Comparison of ENCODE assay signal across 8 mouse cellular contexts in the genomic region with DNA sequence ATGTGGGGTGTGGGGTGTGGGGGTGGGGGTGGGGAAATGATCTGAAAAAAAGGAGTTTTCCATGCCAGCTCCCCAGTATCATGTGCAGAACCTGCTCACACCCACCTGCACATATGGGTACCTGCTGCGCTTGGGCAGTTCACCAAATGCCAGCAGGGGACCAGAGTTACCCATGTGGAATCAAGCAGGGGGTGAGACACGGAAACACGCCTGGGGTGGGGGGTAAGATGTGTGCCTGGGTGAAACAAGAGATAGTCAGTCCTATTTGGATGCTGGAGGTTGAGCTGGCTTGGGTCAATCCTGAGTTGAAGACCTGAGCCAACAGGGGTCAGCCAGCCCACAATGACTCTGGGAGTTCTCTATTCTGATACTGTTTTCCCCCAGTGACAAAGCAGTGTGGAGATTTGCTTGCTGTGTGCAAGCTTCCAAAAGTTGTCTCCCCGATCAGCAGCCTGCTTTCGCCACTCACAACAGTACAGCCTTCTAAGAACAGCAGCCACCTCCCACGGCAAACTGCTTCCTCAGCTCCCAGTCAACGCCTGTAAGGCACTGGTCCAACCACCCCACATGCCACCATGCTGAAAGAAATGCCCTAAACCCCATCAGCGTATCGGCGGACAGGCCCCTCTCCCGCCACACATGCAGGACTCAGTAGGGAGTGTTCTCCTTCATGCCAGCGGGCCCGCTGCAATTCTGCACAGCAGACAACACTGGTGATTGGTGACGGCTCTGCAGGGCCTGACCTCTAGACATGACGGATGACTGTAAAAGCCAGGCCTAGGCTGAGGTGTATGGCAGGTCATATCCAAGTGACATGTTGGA. TPM values are rescaled to one million over a fixed set of nuclear protein-coding genes. Genes with fewer than 3 reads are reported as not detected.
DNase-seq lines count a peak whose midpoint lies in the region; ATAC-seq and TF ChIP-seq lines count a peak whose summit lies in the region.

No protein-coding gene starts in this region.

- H3K9ac ChIP-seq in liver, embryonic 15.5 days, result no peak overlapping the region
- no peak overlapping the region; the same call in 1 of the 2 replicates for H3K9ac ChIP-seq in liver, embryonic 11.5 days (ENCODE audit: low read depth, low read length)
- H3K9ac ChIP-seq in hindbrain, embryonic 11.5 days (ENCODE audit: low read depth, low read length), result peak overlapping the region; percentile 1; the same call in 1 of the 2 replicates

- no peak for TF ChIP-seq POLR2A in lung, adult 2 months (IDR thresholded peaks at IDR 0.05; ENCODE audit: borderline replicate concordance, extremely low read depth, low read depth, low read length)

- no peak overlapping the region for H3K4me3 ChIP-seq in liver, embryonic 15.5 days (replicated peaks)
- H3K4me3 ChIP-seq in liver, embryonic 11.5 days (ENCODE audit: low read depth, low read length), result no peak overlapping the region
- no peak overlapping the region for H3K4me3 ChIP-seq in hindbrain, embryonic 11.5 days (ENCODE audit: low read depth, low read length)
- no peak overlapping the region for H3K4me3 ChIP-seq in lung, adult 2 months (replicated peaks; ENCODE audit: extremely low read depth, low read depth, low read length)

- no peak overlapping the region for H3K4me2 ChIP-seq in liver, embryonic 15.5 days
- no peak overlapping the region for H3K4me2 ChIP-seq in liver, embryonic 11.5 days
- H3K4me2 ChIP-seq in hindbrain, embryonic 11.5 days (replicated peaks; ENCODE audit: low read depth, low read length), result peak overlapping the region; percentile 3

- TF ChIP-seq CTCF in lung, adult 2 months (IDR thresholded peaks at IDR 0.05; ENCODE audit: insufficient read depth, low read length), result no peak

- 0 out of 2 replicates have a peak overlapping the region, but pooled peaks have one; percentile 31 for H3K27ac ChIP-seq in liver, embryonic 15.5 days (replicated peaks)
- no peak overlapping the region for H3K27ac ChIP-seq in liver, embryonic 11.5 days (ENCODE audit: low read depth, low read length)
- peak overlapping the region; percentile 58 for H3K27ac ChIP-seq in hindbrain, embryonic 11.5 days (ENCODE audit: low read depth, low read length)

- H3K27me3 ChIP-seq in liver, embryonic 15.5 days, result no peaks in the 10 kb centered on the region
- H3K27me3 ChIP-seq in liver, embryonic 11.5 days (replicated peaks; ENCODE audit: control insufficient read depth, insufficient read depth, low read length), result no peaks in the 10 kb centered on the region
- no peaks in the 10 kb centered on the region for H3K27me3 ChIP-seq in hindbrain, embryonic 11.5 days (ENCODE audit: control insufficient read depth, insufficient read depth, low read length)

- ATAC-seq in cerebellum, adult (ENCODE audit: insufficient number of reproducible peaks, low FRiP score, low TSS enrichment), result 0 out of 2 replicates have a peak, but pooled peaks have one; percentile 19
- ATAC-seq in liver, embryonic 15.5 days (ENCODE audit: insufficient read depth), result no peak
- ATAC-seq in liver, embryonic 11.5 days (replicated peaks; ENCODE audit: low FRiP score), result no peak
- ATAC-seq in hindbrain, embryonic 11.5 days (ENCODE audit: low FRiP score), result no peak; the same call in 1 of the 2 replicates

- no peak for DNase-seq in cerebellum, postnatal 4 days (ENCODE audit: low spot score in 2 of 2)
- no peak for DNase-seq in liver, embryonic 11.5 days (ENCODE audit: low spot score)
- peak; percentile 39 for DNase-seq in hindbrain, embryonic 11.5 days (ENCODE audit: low spot score)
- DNase-seq in right cerebral cortex, postnatal 10 days (ENCODE audit: low spot score in 2 of 2), result peak; percentile 63 to 67
- DNase-seq in lung, adult 2 months, result no peak
- no peak for DNase-seq in kidney, adult 8-10 months

- 68% methylated on average over 15 of the region's 15 CpGs for WGBS in liver, embryonic 15.5 days (ENCODE audit: insufficient replicate concordance)
- 70% methylated on average over 15 of the region's 15 CpGs for WGBS in liver, embryonic 11.5 days
- 46% methylated on average over 15 of the region's 15 CpGs for WGBS in hindbrain, embryonic 11.5 days
- 67% methylated on average over 15 of the region's 15 CpGs for WGBS in lung, adult 2 months

- peaks cover 85% of the 10 kb centered on the region for H3K4me1 ChIP-seq in liver, embryonic 15.5 days (replicated peaks)
- H3K4me1 ChIP-seq in liver, embryonic 11.5 days (replicated peaks; ENCODE audit: control insufficient read depth, insufficient read depth, low read length), result peaks cover 87% of the 10 kb centered on the region
- H3K4me1 ChIP-seq in hindbrain, embryonic 11.5 days (replicated peaks; ENCODE audit: control insufficient read depth, insufficient read depth, low read length), result peaks cover 19% of the 10 kb centered on the region
- peaks cover 6% of the 10 kb centered on the region for H3K4me1 ChIP-seq in lung, adult 2 months (ENCODE audit: control insufficient read depth, insufficient read depth, low read length)

- H3K36me3 ChIP-seq in liver, embryonic 15.5 days (replicated peaks), result no peaks in the 10 kb centered on the region
- H3K36me3 ChIP-seq in liver, embryonic 11.5 days (ENCODE audit: control insufficient read depth, insufficient read depth, low read length), result no peaks in the 10 kb centered on the region
- H3K36me3 ChIP-seq in hindbrain, embryonic 11.5 days (ENCODE audit: control insufficient read depth, insufficient read depth, low read length), result no peaks in the 10 kb centered on the region

- no peaks in the 10 kb centered on the region for H3K9me3 ChIP-seq in liver, embryonic 15.5 days (replicated peaks)
- H3K9me3 ChIP-seq in liver, embryonic 11.5 days (ENCODE audit: control insufficient read depth, low read length), result no peaks in the 10 kb centered on the region
- no peaks in the 10 kb centered on the region for H3K9me3 ChIP-seq in hindbrain, embryonic 11.5 days (ENCODE audit: control insufficient read depth, low read length)

RNA-seq across cellular contexts. Expression of a gene that starts 41.0 kb away (rescaled TPM):
- polyA plus RNA-seq in liver, embryonic 15.5 days (2015; fragmentation: Nextera tagmentation; extraction: Ambion mirVana), result 3.8 and 4.6 TPM in 2 replicates
- 18.6 and 21.7 TPM in 2 replicates for polyA plus RNA-seq in liver, embryonic 11.5 days (2014; fragmentation: Nextera tagmentation; extraction: Ambion mirVana)
- 3.9 and 5.2 TPM in 2 replicates for polyA plus RNA-seq in hindbrain, embryonic 11.5 days (2014; fragmentation: Nextera tagmentation; extraction: Ambion mirVana)
- polyA plus RNA-seq in lung, adult 2 months (2012; rRNA removed), result 15.0 and 23.3 TPM in 2 replicates

Comparison
In these comparisons a context has a peak if more than half of its experiments do, and no peak if none do; other contexts are left out.
1. DNase-seq: peak in hindbrain, embryonic 11.5 days (single experiment) and right cerebral cortex, postnatal 10 days (2 of 2); none in cerebellum, postnatal 4 days (0 of 2), liver, embryonic 11.5 days (single experiment), lung, adult 2 months (single experiment) and kidney, adult 8-10 months (0 of 2).